Mouse (Mus musculus) midbrain, embryonic 10.5 days (tissue): ENCODE results near the gene Prr15l. TPM values are rescaled to one million over a fixed set of nuclear protein-coding genes. Genes with fewer than 3 reads are reported as not detected.

Source experiments
- DNase-seq: peaks from one replicate; pipeline ENCODE4 v3.0.0-alpha.2; 2017; ENCODE audit warnings: low spot score
- H3K27ac ChIP-seq: fragments of 300-500 bp; sonication (generic); replicated peaks from 2 replicates; pipeline ENCODE4 v1.5.1; 2016; ENCODE audit warnings: mild to moderate bottlenecking
- H3K27me3 ChIP-seq: fragments of 300-500 bp; sonication (generic); 2 replicates; pipeline ENCODE4 v1.6.1; 2016; ENCODE audit warnings: low read depth, mild to moderate bottlenecking; ENCODE audit not compliant: poor library complexity, severe bottlenecking
- H3K36me3 ChIP-seq: fragments of 300-500 bp; sonication (generic); 2 replicates; pipeline ENCODE4 v1.6.1; 2016; ENCODE audit warnings: mild to moderate bottlenecking, moderate library complexity
- H3K4me1 ChIP-seq: fragments of 300-500 bp; sonication (generic); 2 replicates; pipeline ENCODE4 v1.6.1; 2016
- H3K4me3 ChIP-seq: fragments of 300-500 bp; sonication (generic); 2 replicates; pipeline ENCODE4 v1.5.1; 2016; ENCODE audit warnings: mild to moderate bottlenecking, moderate library complexity
- H3K9me3 ChIP-seq: fragments of 300-500 bp; sonication (generic); replicated peaks from 2 replicates; pipeline ENCODE4 v1.6.1; 2016; ENCODE audit warnings: mild to moderate bottlenecking
- WGBS: fragments of 180-500 bp; shearing (Covaris S2); methylation state at CpG from one replicate; pipeline ENCODE4 v1.1.7; 2016; 5-methylcytosine and 5-hydroxymethylcytosine counted together
- polyA plus RNA-seq: library from polyadenylated mRNA; unstranded; fragments of >200 nt; fragmentation: Nextera tagmentation; extraction: Ambion mirVana; gene quantifications from 2 replicates; pipeline ENCODE4 v1.2.1, GENCODE M21; 2016

Prr15l gene
- polyA plus RNA-seq, 1 experiment from 2014 or later, result 0.04 TPM

- DNase-seq, result no peak
- Histone ChIP-seq H3K27ac (0 out of 2 replicates have a peak overlapping the region, but pooled peaks have one; percentile 2), H3K27me3 (peaks cover 24% of the 10 kb centered on the region), H3K36me3 (no peaks in the 10 kb centered on the region), H3K4me3 (0 out of 2 replicates have a peak overlapping the region, but pooled peaks have one; percentile 20), H3K9me3 (no peaks in the 10 kb centered on the region), H3K4me1 (peaks cover 23% of the 10 kb centered on the region)
- 82% methylated on average over 16 of the region's 16 CpGs for WGBS
These were observed 12.9 kb downstream of the Prr15l start for GRCm38 (mm10) chr11:96940578-96941465.

GRCm38 (mm10) chr11:96941989-96942590 is 14.2 kb downstream of the Prr15l start:
- Histone ChIP-seq H3K9me3 (no peaks in the 10 kb centered on the region), H3K27ac (no peak overlapping the region), H3K4me3 (0 out of 2 replicates have a peak overlapping the region, but pooled peaks have one; percentile 18), H3K4me1 (peaks cover 30% of the 10 kb centered on the region), H3K27me3 (peaks cover 24% of the 10 kb centered on the region), H3K36me3 (no peaks in the 10 kb centered on the region)
- WGBS, result 84% methylated on average over 6 of the region's 6 CpGs
- DNase-seq, result no peak

- 1% methylated on average over 29 of the region's 29 CpGs for WGBS
- Histone ChIP-seq H3K4me3 (peak within 1 kb of the TSS; percentile 64), H3K36me3 (no peaks in the 10 kb centered on the region; the same call in none of the 2 replicates), H3K27ac (peak within 1 kb of the TSS; percentile 76), H3K9me3 (no peaks in the 10 kb centered on the region), H3K27me3 (peaks cover 24% of the 10 kb centered on the region), H3K4me1 (peaks cover 27% of the 10 kb centered on the region)
- peak; percentile 87 for DNase-seq
These were observed 15.9 kb downstream of the Prr15l start, which contains the start of gene Pnpo for GRCm38 (mm10) chr11:96943746-96944304. Gene Pnpo (minus strand): TSS chr11:96943986.

GRCm38 (mm10) chr11:96944844-96945580 is 17.1 kb downstream of the Prr15l start:
- Histone ChIP-seq H3K4me3 (peak overlapping the region; percentile 64), H3K27ac (0 out of 2 replicates have a peak overlapping the region, but pooled peaks have one; percentile 7), H3K4me1 (peaks cover 27% of the 10 kb centered on the region), H3K36me3 (peaks cover 10% of the 10 kb centered on the region), H3K27me3 (peaks cover 24% of the 10 kb centered on the region), H3K9me3 (no peaks in the 10 kb centered on the region)
- DNase-seq, result no peak
- 86% methylated on average over 14 of the region's 14 CpGs for WGBS

- Histone ChIP-seq H3K4me1 (peaks cover 27% of the 10 kb centered on the region), H3K9me3 (no peaks in the 10 kb centered on the region), H3K27ac (peak overlapping the region; percentile 46; the same call in 1 of the 2 replicates), H3K4me3 (peak overlapping the region; percentile 21), H3K27me3 (peaks cover 24% of the 10 kb centered on the region), H3K36me3 (peaks cover 24% of the 10 kb centered on the region)
- WGBS, result 81% methylated on average over 9 of the region's 9 CpGs
- DNase-seq, result no peak
These were observed 18.6 kb downstream of the Prr15l start for GRCm38 (mm10) chr11:96946498-96946897.

- H3K4me3 ChIP-seq, result no peak overlapping the region
- H3K4me1 ChIP-seq, result peaks cover 27% of the 10 kb centered on the region
- peaks cover 38% of the 10 kb centered on the region for H3K36me3 ChIP-seq
- no peak overlapping the region for H3K27ac ChIP-seq
- no peak for DNase-seq
- 93% methylated on average over 4 of the region's 4 CpGs for WGBS
- H3K27me3 ChIP-seq, result peaks cover 17% of the 10 kb centered on the region
- no peaks in the 10 kb centered on the region for H3K9me3 ChIP-seq
These were observed 19.9 kb downstream of the Prr15l start for GRCm38 (mm10) chr11:96947849-96948248.

GRCm38 (mm10) chr11:96950767-96951166 is 22.9 kb downstream of the Prr15l start:
- 98% methylated on average over 3 of the region's 3 CpGs for WGBS
- Histone ChIP-seq H3K4me3 (no peak overlapping the region), H3K9me3 (no peaks in the 10 kb centered on the region), H3K27ac (no peak overlapping the region), H3K27me3 (no peaks in the 10 kb centered on the region), H3K4me1 (peaks cover 6% of the 10 kb centered on the region), H3K36me3 (peaks cover 67% of the 10 kb centered on the region)
- no peak for DNase-seq

GRCm38 (mm10) chr11:96952426-96952825 is 24.5 kb downstream of the Prr15l start:
- Histone ChIP-seq H3K4me3 (no peak overlapping the region), H3K27ac (no peak overlapping the region), H3K27me3 (no peaks in the 10 kb centered on the region), H3K4me1 (0 out of 2 replicates have a peak, but pooled peaks cover 2% of the 10 kb centered on the region), H3K36me3 (peaks cover 84% of the 10 kb centered on the region), H3K9me3 (no peaks in the 10 kb centered on the region)
- 89% methylated on average over 10 of the region's 10 CpGs for WGBS
- no peak for DNase-seq

- peaks cover 88% of the 10 kb centered on the region for H3K36me3 ChIP-seq
- H3K9me3 ChIP-seq, result no peaks in the 10 kb centered on the region
- 82% methylated on average over 6 of the region's 6 CpGs for WGBS
- H3K4me3 ChIP-seq, result no peak overlapping the region
- H3K4me1 ChIP-seq, result 0 out of 2 replicates have a peak, but pooled peaks cover 2% of the 10 kb centered on the region
- no peaks in the 10 kb centered on the region for H3K27me3 ChIP-seq
- H3K27ac ChIP-seq, result no peak overlapping the region
- DNase-seq, result no peak
These were observed 25.0 kb downstream of the Prr15l start for GRCm38 (mm10) chr11:96952896-96953295.

- H3K36me3 ChIP-seq, result peaks cover 97% of the 10 kb centered on the region
- no peak overlapping the region for H3K27ac ChIP-seq
- WGBS, result 93% methylated on average over 4 of the region's 4 CpGs
- no peaks in the 10 kb centered on the region for H3K9me3 ChIP-seq
- 0 out of 2 replicates have a peak, but pooled peaks cover 2% of the 10 kb centered on the region for H3K4me1 ChIP-seq
- no peak overlapping the region for H3K4me3 ChIP-seq
- DNase-seq, result no peak
- H3K27me3 ChIP-seq, result no peaks in the 10 kb centered on the region
These were observed 27.2 kb downstream of the Prr15l start for GRCm38 (mm10) chr11:96955094-96955493.

GRCm38 (mm10) chr11:96956009-96956724 is 28.3 kb downstream of the Prr15l start:
- no peak for DNase-seq
- H3K36me3 ChIP-seq, result peaks cover 97% of the 10 kb centered on the region
- no peak overlapping the region for H3K4me3 ChIP-seq

More at GRCm38 (mm10) chr11:96956009-96956724, 28.3 kb downstream of the Prr15l start:
- Histone ChIP-seq H3K4me1 (0 out of 2 replicates have a peak, but pooled peaks cover 2% of the 10 kb centered on the region), H3K27ac (no peak overlapping the region), H3K9me3 (no peaks in the 10 kb centered on the region), H3K27me3 (no peaks in the 10 kb centered on the region)
- 64% methylated on average over 20 of the region's 20 CpGs for WGBS
